Mouse (Mus musculus) T-cell, adult 2 months (primary cell): Measurements from ENCODE around the gene Aph1b.

Source experiments
- DNase-seq: peaks from one replicate; pipeline ENCODE4 v3.0.0; 2022; ENCODE audit warnings: low spot score

The Aph1b gene

GRCm38 (mm10) chr9:66739516-66739915, 55.8 kb downstream of the Aph1b start:
- no peak for DNase-seq

- DNase-seq: no peak
Observed at GRCm38 (mm10) chr9:66736551-66736950, 58.7 kb downstream of the Aph1b start.

- DNase-seq: no peak
Observed at GRCm38 (mm10) chr9:66736016-66736415, 59.3 kb downstream of the Aph1b start.

GRCm38 (mm10) chr9:66735122-66735521, 60.2 kb downstream of the Aph1b start:
- DNase-seq: no peak

- no peak for DNase-seq
Observed at GRCm38 (mm10) chr9:66734568-66734967, 60.7 kb downstream of the Aph1b start.

- DNase-seq: no peak
Observed at GRCm38 (mm10) chr9:66732791-66733691, 62.2 kb downstream of the Aph1b start.

- DNase-seq: no peak
Observed at GRCm38 (mm10) chr9:66731284-66731683, 64.0 kb downstream of the Aph1b start.

GRCm38 (mm10) chr9:66730556-66730955, 64.7 kb downstream of the Aph1b start:
- DNase-seq: no peak

- DNase-seq: no peak
Observed at GRCm38 (mm10) chr9:66727333-66727732, 68.0 kb downstream of the Aph1b start.

GRCm38 (mm10) chr9:66725591-66725990, 69.7 kb downstream of the Aph1b start:
- DNase-seq: no peak
